Mouse (Mus musculus) v-Abl transformed pro-B cells (cell line): ENCODE data around the gene Myom1.

Source experiments
- in situ Hi-C, 2 experiments: fragments of 400-800 bp; cut with MboI; formaldehyde crosslinking; loops; one replicate each; pipeline ENCODE4 v1.15.1; 2025; ENCODE audit not compliant: unreplicated experiment in 2 of 2

The Myom1 gene

DNA sequence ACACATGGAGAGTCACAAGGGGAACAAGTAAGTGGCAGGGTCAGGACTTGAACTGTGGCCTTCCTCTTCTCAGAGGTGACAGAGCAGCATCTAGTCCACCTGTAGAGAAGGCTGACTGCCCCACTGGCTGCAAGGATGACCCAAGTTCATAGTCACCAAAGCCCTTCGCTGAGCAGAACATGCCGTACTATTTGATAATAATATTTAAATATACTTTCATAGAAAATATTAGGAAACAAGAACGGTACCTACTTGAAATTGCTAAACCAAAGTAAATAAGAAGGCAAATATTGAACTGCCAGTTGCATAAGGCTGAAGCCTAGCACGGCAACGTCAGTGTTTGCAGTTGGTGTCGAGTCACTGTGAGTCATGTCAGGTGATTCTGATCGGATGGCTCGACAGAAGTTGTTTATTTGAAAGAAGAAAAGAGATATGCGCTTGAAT lies 86.6 kb downstream of the Myom1 start:
- in situ Hi-C loops: loop anchor here (5.0 kb wide), 2 partner anchors 108 to 138 kb away; no protein-coding TSS in a partner anchor

DNA sequence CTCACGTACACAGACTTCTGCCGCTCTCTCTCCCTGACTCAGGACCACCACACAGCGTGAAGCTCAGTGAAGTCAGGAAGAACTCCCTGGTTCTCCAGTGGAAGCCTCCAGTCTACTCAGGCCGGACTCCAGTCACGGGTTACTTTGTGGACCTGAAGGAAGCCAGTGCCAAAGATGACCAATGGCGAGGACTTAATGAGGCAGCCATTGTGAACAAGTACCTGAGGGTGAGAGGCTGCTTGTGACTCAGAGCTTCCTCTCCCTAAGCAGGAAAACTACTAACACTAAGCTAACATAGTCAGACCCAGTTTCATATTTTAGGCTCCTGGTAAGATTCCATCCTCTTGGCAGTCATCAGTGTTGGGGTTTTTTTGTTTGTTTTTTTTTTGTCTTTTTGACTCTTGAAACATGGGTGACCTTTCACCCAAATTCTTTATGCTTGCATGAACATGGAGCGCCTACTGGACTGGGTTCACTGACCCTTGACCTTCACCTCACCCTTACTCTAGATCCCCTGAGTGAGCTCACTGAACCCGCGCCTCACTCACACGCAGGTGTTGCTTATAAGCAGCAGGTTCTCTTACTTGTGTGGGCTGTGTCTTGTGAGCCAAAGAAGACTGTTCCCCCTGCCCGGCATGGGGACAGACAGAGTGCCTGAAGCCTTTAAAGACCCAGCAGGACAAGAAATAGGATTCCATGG lies 87.5 kb downstream of the Myom1 start:
- in situ Hi-C loops: loop anchor here (5.0 kb wide), 3 partner anchors 87 to 137 kb away; no protein-coding TSS in a partner anchor

DNA sequence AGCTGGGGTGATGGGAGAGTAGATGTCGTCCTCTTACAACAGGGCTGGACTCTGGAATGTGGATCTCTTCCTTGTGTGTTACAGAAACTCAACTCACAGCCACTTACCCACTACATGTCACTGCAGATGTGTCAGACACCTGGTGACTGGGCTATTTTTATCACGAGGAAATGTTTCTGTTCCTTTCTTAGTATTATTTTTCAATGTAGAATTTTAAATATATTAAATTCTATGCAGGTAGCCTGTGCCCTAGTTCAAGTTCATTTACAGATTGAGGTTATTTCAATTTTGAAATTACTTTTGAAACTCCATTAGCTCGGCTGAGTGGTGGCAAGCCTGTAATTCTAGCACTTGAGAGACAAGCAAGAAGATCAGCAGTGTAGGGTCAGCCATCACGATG lies 88.6 kb downstream of the Myom1 start:
- in situ Hi-C loops: loop anchor here (5.0 kb wide), 1 partner anchor 86 kb away; no protein-coding TSS in a partner anchor

DNA sequence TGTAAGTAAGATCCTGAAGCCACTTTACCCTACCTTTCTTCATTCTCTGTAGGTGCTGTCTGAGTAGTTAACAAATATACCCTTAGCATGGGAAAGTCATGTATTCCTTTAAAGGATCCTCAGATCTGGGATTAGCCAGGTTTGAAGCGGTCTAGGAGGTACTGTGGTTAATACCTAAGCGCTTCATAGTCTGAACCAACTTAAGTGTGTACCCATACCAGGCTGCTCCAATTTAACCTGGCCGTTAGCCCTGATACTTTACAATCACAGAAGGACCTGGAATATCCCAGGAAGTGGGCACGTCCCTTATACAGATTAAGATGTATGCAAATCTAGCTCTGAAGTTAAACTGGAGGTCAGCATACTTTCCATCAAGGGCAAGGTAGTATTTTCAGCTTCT lies 89.9 kb downstream of the Myom1 start:
- in situ Hi-C loops: loop anchor here (5.0 kb wide), 1 partner anchor 85 kb away; no protein-coding TSS in a partner anchor

DNA sequence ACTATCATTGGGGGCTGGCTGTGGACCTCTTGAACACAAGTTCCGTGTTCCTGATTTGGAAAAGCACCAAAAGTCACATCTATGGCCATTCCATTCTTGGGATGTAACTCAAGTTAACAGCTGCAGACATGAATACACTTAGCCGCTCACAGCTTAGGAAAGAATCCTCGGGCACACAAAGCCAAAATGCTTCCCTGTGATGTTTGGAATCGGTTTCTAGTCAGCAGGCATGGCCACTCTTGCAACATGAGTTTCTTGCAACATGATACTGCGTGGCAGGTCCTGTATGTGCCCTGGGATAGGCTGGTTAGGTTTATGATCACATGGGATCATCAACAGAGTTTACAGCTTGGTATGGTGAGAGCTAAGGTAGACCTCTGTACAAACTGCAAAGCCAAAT lies 91.4 kb downstream of the Myom1 start:
- in situ Hi-C loops: loop anchor here (5.0 kb wide), 1 partner anchor 84 kb away; no protein-coding TSS in a partner anchor

DNA sequence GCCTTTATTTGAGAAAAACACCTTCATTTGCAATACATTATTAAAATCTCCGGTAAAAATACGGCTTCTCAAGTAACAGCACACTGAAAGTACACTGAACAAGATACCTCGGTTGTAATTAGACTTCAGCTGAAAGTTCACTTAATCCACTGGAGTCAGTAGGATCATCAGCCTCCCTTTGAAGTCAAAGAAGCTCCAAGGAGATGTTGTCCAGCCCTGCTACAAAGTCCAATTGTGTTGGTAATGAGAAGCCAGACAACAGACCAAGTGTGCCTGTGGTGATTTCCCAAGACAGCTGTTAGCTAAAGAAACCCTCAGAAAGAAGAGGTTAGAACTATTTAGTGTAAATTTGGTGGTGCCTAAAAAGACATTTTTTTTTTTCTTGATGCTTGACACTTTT lies 92.0 kb downstream of the Myom1 start:
- in situ Hi-C loops: loop anchor here (5.0 kb wide), 1 partner anchor 83 kb away; no protein-coding TSS in a partner anchor

DNA sequence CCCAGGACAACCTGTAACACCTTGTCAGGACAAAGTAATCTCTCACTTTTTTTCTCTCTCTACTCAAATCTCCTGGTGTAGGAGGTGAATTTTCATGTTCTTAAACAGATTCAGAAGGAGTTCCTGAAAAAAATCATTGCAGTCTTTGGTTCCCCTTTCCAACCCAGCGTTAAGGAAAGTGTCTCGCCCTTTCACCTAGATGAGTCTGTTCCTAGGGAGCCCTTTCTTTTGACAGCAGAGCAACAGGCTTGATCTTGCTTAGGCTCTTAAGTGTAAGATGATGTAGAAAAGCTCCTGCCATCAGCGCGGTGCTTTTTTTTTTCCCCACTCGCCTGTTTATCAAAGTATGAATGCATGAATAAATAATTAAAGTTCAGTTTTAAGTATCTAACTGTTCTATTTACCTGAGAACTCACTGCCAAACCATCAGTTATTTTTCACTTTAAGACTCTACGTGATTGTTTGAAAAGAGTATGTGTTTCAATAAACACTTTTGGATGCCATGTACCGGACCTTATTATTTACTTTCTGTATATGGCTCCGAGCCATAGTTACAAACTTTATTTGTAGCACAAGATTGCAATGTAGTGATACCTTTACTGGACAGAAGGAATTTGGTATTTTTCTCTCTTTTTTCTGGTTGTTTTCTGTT lies 94.2 kb downstream of the Myom1 start:
- in situ Hi-C loops: no loop called here

DNA sequence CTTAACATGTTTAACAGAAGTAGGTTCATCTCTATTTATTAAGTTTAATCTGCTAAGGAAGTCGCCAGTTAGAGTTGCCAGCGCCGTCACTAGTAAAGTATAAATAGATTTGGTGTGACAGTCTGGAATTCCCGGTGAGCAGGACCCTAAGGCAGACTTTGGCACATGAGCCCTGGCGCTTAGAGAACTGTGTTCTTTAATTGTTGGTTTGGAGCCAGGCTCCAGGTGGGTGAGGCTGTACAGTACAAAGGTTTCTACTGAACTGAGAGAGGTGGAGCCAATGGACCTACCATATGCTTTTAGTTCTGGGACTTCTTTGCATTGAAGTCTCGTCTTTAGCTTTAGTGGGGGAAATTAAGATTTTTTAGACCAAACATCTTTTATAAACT lies 94.8 kb downstream of the Myom1 start:
- in situ Hi-C loops: no loop called here

DNA sequence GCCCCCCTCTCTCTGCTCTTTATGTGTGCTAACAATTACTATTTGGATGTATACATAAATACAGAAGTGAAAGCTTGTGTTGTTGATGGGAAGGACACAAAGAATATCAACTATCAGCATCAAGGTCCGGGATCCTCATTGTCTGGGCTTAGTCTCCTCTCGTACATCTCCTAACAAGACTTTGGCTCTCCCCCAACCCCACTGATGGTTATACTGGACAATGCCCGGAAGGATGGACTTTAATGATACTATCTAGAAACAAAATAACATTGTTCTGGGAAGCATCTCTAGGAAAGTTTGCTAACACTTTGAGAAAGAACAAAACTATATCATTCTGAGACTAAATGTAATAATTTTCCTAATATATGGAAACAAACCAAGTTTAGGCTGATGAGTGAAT lies 96.2 kb downstream of the Myom1 start:
- in situ Hi-C loops: no loop called here

DNA sequence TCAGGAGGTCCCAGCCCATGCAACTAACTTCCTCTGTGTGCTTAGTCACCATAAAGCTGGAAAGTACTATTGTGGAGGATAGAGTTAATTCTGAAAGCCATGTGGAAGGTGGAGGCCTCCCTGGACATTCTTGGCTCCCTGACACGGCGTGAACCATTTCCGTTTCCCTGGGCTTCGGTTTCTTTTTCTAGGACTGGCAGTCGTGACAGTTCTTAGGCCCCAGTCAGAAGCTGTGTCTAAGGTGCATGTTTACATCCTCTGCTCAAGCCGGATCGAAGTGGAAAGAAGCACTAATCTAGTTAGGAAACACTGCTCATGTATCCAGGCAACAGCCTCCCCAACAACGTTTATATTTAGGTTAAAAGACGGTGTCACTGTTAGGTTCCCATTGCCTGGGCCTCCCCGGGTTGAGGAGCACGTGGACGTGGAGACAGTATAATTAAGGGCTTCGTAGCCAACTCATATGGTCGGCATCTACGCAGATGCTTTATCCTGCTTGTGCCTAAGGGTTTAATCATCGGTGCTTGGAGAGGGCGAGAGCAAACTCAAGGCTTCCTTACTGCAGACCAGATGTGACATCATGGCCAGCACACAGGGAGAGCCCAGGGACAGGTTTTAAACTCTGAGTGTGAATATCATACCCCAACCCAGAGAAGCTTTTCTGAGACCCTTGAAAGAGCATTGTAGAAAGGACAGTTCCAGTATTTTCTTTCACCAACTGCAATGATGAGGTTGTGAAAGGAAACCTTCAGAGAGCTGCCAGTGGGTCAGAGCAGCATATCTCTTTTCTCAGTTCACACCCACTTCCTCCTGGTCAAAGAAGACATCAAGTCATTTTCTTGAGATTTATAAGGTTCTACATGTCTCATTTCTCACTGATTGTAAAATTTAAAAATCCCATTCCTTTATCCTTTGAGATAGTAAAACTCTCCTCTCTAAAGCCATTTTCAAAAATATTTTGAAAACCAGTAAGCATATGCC lies 100.4 kb downstream of the Myom1 start:
- in situ Hi-C loops: no loop called here

DNA sequence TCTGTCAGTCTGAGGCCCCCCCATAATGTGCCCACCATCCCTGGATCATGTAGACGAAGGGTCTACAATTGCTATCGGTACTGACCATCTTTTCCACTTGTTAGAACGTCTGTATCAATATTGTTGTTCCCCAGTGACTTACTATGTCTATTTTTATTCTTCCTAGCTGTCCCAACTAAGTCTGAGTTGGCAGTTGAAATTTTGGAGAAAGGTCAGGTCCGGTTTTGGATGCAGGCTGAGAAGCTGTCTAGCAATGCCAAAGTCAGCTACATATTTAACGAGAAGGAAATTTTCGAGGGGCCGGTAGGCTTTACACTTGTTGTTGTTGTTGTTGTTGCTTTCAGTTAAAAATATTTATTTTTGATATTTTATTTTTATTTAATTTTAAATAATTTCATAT lies 102.9 kb downstream of the Myom1 start:
- in situ Hi-C loops: no loop called here

DNA sequence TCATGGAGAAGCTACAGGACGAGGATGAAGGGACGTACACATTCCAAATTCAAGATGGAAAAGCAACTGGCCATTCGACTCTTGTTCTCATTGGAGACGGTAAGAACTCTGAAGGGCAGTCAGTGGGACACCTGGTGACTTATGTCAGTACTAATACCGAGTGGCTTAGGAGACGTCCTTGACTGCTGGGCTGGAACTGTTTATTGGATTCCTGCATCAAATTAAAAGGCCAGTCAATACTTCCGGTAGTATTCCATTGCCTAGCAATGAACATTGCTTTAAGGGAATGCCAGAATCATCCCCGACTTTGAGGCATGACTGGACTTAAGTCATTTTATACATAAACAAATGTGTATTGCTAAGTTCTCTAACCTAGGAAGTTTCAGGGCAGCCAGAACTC lies 103.8 kb downstream of the Myom1 start:
- in situ Hi-C loops: no loop called here

DNA sequence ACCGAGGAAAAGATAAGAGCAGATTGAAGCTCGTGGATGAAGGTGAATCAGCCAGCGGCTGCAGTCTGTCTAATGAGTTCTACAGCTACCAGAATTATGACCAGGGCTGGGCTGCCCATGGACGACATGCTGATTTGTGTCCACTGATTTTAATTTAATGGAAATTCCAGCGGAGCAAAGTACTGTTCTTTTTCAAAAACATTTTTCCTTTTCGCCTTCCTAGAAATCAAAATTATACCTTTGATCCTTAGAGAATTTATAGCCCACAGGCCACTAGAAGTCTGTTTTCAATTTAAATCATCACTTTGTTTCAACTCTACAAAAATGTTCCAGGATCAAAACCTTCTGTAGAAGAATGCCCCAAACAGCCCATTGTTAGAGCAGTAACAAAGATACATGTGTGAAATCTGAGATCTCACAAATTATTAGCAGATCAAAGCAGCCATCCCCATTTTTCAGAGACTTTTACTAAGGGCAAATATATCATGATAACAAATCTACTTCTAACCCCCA lies 108.4 kb downstream of the Myom1 start:
- in situ Hi-C loops: no loop called here

DNA sequence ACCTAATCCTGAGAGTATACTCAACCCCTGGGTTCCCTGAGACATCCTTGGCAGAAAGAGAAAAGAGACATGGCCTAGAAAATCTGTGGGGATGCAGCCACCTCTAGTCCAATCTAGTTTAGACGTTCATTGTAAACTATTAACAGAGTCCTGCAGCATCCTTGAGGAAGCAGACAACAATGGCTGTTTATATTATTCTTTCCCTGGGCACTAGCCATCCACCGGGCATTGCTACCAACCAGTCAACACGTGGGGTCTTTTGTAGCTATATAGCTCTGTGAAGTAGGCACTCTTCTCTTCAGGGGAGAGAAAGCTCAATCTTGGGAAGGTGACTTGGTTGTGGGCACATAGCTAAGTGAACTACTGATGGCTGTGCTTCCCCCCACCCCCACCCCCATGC lies 110.3 kb downstream of the Myom1 start:
- in situ Hi-C loops: no loop called here

DNA sequence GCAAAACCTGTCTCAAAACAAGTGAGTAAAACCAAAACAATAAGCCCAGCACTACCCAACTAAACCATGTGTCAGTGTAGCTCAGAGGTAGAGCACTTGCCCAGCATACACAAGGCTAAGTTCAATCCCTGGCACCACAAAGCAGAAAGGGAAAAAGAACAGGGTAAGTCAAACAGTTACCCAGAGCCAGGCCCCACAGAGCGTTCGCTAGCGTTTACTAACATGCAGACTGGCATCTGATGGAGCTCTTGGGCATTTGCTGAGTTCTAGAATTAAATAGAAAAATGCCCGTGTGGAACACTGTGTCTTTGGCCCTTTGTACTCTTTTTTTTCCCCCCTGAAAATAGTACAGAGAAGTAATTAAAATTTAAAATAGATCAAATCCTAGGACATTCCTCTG lies 111.8 kb downstream of the Myom1 start:
- in situ Hi-C loops: no loop called here

DNA sequence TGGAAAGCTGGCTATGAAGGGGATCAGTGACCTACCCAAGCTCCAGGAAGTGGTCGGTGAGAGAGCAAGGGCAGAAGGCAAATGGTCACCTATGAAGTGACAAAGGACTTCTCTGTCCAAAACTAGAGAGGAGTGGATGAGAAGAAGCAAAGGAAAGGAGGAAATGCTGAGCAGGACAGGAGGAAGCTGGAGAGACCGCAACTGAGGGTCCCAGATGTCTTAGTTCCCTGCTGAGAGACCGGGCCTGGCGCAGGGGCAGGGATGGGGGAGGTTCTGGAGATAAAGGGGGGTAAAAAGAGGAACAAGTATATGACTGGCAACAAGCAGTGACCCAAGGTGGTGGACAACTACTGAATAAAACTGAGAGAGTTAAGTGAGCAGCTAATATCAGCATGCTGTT lies 115.5 kb downstream of the Myom1 start:
- in situ Hi-C loops: no loop called here

DNA sequence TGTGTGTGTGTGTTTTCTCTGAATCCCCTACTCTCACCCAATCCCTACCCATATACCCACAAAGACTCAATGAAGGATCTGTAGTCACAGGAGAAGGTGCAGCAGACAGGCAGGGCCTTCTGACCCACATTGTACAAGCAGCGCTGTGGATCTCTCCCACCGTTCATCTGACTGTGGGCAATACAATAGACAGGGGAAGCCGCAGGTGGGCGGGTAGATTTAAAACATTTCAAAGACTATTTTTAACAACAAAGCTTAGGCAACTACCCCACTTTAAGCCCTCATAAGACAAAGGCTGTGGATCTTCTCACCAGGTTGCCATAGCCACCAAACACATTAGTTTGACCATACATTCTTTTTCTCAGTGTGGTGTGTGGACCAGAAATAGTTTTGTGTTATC lies 116.2 kb downstream of the Myom1 start:
- in situ Hi-C loops: no loop called here

DNA sequence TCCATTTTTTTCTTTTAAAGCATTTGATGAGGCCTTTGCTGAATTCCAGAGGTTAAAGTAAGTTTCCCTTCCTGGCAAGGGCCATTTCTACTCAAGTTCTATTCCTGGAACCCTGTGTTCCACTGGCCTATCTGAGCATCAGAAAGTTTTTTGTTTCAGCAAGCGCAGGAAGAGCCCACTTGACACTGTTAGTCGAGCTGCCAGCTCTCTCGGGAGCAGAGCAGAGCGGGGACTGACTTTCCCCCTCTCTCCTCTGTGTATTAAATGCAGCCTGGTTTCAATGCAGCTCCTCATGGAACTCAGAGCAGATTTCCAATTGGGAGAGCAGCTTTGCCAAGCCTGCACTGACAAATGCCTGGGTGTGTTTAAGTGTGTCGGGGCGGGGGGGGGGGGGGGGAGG lies 118.2 kb downstream of the Myom1 start:
- in situ Hi-C loops: no loop called here

DNA sequence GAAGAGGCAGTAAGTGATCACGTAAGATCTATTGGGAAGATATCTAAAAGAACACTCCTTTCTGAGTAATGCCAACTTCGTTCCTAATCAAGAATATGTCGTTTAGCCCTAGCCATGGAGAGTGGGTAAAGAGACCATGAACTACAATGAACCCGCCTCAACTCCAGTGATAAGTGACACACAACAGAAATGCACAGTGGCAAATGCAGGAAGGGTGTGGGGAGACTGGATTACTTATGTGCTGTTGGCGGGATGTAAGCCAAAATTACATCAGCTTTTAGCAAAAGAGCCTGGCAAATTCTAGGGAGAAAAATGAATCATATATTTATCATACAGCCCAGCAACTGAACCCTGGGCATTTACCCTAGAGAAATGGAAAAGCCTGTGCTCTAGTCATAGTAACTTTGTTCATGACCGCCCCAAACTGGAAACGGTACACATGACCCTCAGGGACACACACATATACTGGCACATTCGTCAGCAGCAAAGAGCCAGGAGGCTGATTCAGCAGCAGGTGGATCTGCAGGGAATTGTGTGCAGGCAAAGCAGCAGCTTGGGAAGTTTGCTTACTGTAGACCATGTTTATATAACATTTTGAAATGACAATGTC lies 121.7 kb downstream of the Myom1 start:
- in situ Hi-C loops: no loop called here

DNA sequence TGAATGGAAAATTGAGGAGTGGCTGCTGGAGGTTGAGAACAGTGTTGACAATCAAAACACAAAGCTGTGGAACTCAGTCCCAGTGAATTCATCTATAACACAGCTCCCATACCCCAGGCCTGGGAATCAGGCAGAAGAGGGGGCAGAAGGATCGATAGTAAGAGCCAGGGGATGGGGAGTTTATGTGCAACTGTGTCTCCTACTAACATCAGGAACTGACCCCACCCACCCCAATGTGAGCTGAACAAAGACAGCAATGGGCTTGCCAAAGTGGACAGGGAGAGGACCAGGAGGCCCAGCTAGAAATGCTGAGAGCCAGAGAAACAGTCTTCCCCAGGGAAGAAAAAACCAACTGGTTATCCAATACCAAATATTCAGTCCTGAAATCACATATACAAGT lies 122.2 kb downstream of the Myom1 start:
- in situ Hi-C loops: no loop called here
